Mouse (Mus musculus): ENCODE measurements around the gene Kat2a.

Kat2a gene

GRCm38 (mm10) chr11:100735954-100736745, 23.9 kb upstream of the Kat2a start:
- peak in 1 of 2 experiments; percentile 33 for DNase-seq (ENCODE audit: low spot score in 2 of 2)

DNA sequence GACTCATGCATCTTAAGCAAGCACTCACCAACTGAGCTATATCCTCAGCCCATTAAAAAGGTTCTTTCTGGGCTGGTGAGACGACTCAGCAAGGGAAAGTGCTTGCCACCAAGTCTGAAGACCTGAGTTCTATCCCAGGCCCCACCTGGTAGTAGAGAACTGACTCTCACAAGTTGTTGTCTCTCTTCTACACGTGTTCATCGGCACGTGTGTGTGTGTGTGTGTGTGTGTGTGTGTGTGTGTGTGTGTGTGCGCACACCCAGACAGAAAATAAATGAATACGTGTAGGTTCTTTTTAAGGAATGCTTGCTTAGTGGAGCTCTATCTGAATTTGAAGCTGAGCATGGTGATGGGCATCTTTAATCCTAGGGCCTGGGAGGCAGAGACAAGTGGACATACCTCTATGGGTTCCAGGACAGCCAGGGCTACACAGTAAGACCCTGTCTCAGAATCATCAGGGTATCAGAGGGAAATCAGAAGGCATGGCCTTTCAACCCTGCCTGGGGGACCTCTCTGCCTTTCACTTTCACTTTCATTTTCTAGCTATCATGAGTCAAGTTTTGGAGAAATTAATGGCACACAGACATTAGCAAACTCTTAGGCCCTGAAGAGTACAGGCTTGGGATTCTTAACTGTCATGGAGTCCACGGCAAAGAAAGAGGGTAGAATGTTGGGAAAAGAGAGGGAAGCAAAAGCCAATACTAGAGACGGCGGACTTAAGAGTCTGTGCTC, 23.0 kb upstream of the Kat2a start:
- DNase-seq (ENCODE audit: low spot score in 2 of 2) = no peak

DNA sequence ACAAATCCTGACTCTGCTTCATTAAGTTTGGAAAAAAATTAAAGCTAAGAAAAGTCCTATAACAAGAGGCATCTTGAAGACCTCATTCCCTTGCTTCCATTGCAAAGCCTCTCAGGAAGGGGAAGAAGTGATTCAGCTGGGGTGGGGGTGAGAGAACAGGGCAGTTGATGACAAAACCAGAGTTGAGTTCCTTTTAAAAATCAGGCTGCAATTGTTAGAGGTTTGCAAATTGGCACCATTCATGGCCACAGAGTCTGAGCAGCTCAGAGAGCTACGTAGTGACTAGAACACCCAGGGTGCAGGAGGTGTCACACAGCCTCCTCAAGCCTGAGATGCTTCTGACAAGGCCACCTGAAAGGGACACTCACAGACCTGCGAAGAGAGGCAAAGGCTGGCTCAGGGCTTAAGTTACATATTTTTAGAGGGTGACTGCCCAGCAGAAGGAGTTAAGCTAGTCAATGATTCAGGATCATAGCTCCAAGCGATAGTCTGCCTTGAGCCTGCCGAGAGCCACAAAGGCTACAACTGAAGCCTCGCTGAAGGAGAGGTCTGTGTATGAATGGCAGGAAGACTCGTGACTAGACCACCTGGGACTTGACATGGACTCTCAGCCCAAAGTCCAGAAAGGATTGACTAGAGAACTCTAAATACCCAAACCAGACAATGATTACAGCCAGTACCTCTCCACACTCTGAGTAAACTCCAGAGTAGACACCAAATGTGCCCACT, 18.4 kb upstream of the Kat2a start:
- DNase-seq (ENCODE audit: low spot score in 2 of 2) = no peak

GRCm38 (mm10) chr11:100729976-100730375, 17.7 kb upstream of the Kat2a start:
- no peak for DNase-seq (ENCODE audit: low spot score in 2 of 2)

DNA sequence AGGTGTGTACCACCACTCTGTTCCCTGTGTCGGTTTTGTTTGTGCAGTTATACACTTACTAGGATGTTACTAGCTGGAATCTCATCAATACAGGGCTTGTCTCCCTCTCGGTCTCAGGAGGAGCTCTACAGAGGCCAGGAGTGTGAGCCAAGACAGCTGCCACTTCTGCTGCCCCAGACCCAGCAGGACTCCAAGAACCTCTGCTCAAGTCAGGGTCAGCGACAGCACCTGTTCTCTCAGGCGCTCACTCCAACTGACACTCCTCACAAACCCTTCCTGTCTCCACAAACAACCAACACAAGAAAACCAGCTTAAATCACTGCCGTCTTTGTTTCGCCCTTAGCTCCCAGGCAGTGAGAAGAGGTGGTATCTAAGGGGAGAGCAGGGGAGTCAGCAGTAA, 16.3 kb upstream of the Kat2a start:
- peak in 1 of 2 experiments; percentile 33 for DNase-seq (ENCODE audit: low spot score in 2 of 2)

DNA sequence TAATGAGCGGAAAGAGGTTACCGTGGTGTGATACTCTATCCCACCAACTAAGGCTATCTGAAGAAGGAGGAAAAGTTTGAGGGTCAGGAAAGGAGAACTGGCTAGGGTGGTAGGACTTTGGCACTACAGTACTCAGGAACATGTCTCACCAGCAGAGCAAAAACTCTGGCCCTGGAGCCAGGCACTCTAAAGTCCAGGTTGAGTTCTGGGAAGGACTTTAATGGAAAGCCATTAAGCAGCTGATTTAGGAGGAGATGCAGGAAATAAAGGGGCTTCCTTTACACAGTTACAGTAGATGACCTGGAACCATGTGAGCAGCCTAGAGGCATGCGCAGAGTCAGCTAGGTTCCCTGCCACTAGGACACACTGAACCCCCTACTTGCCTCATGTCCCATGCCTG, 14.9 kb upstream of the Kat2a start:
- DNase-seq (ENCODE audit: low spot score in 2 of 2) = no peak

GRCm38 (mm10) chr11:100724919-100725512, 12.8 kb upstream of the Kat2a start:
- peak in 1 of 2 experiments; percentile 30 for DNase-seq (ENCODE audit: low spot score in 2 of 2)

GRCm38 (mm10) chr11:100722493-100723028, 10.3 kb upstream of the Kat2a start:
- DNase-seq (ENCODE audit: low spot score in 2 of 2) = no peak

- no peak for DNase-seq (ENCODE audit: low spot score in 2 of 2)
Observed at GRCm38 (mm10) chr11:100721776-100722492, 9.7 kb upstream of the Kat2a start.

- DNase-seq (ENCODE audit: low spot score in 2 of 2) = no peak
Observed at GRCm38 (mm10) chr11:100721254-100721653, 9.0 kb upstream of the Kat2a start.

GRCm38 (mm10) chr11:100720345-100720744, 8.1 kb upstream of the Kat2a start:
- no peak for DNase-seq (ENCODE audit: low spot score in 2 of 2)

- peak in 1 of 2 experiments; percentile 34 for DNase-seq (ENCODE audit: low spot score in 2 of 2)
Observed at GRCm38 (mm10) chr11:100719893-100720292, 7.6 kb upstream of the Kat2a start.

DNA sequence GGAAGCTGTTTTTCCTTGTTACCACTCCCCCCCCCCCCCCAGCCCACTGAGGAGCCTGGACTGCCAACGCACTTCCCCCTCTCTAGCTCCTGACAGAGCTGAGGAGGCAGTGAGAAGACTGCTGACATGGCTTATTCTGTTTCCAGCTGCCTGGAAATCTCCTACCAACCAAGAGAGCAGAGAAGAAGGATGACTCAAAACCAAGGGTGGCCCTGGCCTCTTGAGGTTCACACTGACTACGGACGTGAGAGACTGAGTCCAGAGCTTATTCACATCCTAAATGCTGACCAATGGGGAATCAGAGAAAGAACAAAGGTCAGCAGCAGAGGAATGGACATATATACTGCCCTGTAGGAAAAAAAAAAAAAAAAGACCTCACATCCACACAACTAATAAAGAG, 7.0 kb upstream of the Kat2a start:
- DNase-seq (ENCODE audit: low spot score in 2 of 2) = peak in 1 of 2 experiments; percentile 47

DNA sequence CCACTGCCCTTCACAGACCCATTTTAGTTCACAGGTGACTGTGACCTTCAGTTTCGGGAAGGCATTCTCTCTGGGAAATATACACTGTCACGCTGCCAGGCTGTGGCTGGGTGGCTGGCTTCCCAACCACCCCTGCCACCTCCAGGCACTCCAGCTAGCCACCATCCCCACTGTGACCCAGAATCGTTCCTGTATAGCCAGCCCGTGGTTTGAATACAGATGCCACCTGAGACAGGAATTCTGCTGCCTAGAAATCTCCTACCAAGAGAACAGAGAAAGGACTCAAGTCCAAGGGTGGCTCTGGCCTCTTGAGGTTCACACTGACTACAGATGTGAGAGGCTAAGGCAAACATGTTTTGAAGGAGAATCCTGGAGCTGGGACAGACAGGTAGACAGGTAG, 6.6 kb upstream of the Kat2a start:
- peak in 1 of 2 experiments; percentile 63 for DNase-seq (ENCODE audit: low spot score in 2 of 2)

DNA sequence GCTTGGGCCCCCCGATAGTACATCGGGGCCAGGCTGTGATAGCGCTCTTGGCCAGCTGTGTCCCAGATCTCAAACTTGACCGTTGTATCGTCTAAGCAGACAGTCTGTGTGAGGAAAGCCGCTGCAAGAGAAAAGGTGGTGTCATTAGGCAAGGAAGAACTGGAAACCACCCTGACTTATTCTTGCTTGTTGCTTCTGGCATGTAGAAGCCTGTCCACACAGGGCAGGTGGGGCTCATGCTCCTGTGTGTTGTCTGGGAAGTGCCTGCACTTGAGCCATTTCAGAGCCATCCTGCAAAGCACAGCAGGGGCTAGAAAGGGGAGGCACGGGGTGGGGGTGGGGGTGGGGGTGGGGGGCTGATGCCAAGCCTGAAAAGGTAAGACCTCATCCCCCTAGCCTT, 6.2 kb upstream of the Kat2a start:
- no peak for DNase-seq (ENCODE audit: low spot score in 2 of 2)

- DNase-seq (ENCODE audit: low spot score in 2 of 2) = peak in 1 of 2 experiments; percentile 38
Observed at GRCm38 (mm10) chr11:100716649-100717048, 4.4 kb upstream of the Kat2a start.

DNA sequence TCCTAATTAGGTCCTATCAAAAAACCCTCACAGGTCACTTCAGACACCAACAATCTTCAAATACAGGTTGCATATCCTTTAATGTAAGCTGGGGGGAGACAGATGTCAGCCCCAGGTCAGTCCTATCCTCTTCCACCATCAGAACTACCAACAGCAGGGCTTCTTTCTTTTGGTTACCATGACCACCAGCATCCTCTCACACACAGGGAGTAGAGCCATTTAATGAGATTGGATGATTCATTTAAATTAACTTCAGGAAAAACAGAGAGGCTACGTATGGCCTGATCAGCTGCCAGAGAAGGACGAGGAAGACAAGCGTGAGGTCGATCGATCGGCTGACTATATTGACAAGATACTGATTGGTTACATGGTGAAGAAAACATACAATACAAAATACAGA, 2.7 kb upstream of the Kat2a start:
- DNase-seq (ENCODE audit: low spot score in 2 of 2) = peak in 1 of 2 experiments; percentile 69

GRCm38 (mm10) chr11:100714534-100714915, 2.3 kb upstream of the Kat2a start:
- DNase-seq (ENCODE audit: low spot score in 2 of 2) = peak; percentile 87 to 90

DNA sequence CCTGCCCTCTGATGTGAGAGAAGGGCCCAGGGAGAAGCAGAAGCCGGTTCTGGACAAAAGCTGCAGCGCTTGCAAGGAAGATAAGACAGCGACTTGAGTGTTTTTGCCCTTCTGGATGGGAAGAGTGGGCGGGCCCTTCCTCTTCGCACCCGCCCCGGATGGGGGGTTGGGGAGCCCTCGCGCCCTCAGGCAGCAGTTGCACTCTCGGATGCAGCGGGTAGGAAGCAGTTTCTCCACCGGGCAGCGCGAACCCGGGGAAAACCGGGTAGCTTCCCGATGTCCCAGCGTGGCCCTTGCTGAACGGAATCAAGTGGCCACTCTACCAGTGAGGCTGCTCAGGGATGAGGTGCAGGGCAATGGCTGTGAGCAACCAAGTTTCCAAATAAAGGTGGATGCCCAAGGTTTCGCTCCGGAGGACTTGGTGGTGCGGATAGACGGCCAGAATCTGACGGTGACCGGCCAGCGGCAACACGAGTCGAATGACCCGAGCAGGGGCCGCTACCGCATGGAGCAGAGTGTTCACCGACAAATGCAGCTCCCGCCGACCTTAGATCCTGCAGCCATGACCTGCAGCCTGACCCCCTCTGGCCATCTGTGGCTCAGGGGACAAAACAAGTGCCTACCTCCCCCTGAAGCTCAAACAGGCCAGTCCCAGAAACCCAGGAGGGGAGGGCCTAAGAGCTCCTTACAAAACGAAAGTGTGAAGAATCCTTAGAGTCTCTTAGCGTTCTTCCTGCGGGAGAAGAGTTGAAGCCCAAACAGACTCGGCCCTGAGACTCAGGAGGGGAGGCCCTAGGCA, 1.7 kb upstream of the Kat2a start, which contains the start of gene Hspb9:
Gene Hspb9 (plus strand): TSS at position 116 of the 799 bp plus-strand sequence.
- DNase-seq (ENCODE audit: low spot score in 2 of 2) = peak; percentile 75 to 77

GRCm38 (mm10) chr11:100713174-100713573, 909 bp upstream of the Kat2a start:
- DNase-seq (ENCODE audit: low spot score in 2 of 2) = peak in 1 of 2 experiments; percentile 32

All from right cerebral cortex, postnatal 10 days (tissue).